Comparison of ENCODE assay signal across 21 mouse cellular contexts in genomic region chr19:46998168-46998870, GRCm38 (mm10). TPM values are rescaled to one million over a fixed set of nuclear protein-coding genes. Genes with fewer than 3 reads are reported as not detected.
DNase-seq lines count a peak whose midpoint lies in the region; ATAC-seq and TF ChIP-seq lines count a peak whose summit lies in the region.
"Had no signal": no experiment of that assay in that cellular context is flagged by ENCODE, and none has a peak within 500 bp of the region (broad histone marks: within the 10 kb centered on the region; RNA-seq: fewer than 3 reads in every experiment).

No protein-coding gene starts in this region.

- H3K4me3 ChIP-seq in forebrain, postnatal 0 days (ENCODE audit: low read depth, low read length) = no peak overlapping the region
- H3K4me3 ChIP-seq in forebrain, embryonic 14.5 days (ENCODE audit: low read depth, low read length) = no peak overlapping the region
- H3K4me3 ChIP-seq in liver, embryonic 12.5 days = no peak overlapping the region
- no peak overlapping the region for H3K4me3 ChIP-seq in liver, postnatal 0 days (ENCODE audit: low read depth, low read length)
- no peak overlapping the region for H3K4me3 ChIP-seq in liver, embryonic 15.5 days (replicated peaks)
- H3K4me3 ChIP-seq: embryonic facial prominence, embryonic 13.5 days; gastrocnemius, adult 2 months had no signal

- peak overlapping the region; percentile 57 for H3K27ac ChIP-seq in forebrain, postnatal 0 days (ENCODE audit: low read depth, low read length)
- H3K27ac ChIP-seq in forebrain, embryonic 14.5 days (ENCODE audit: low read depth, low read length) = no peak overlapping the region
- peak overlapping the region; percentile 64 for H3K27ac ChIP-seq in liver, embryonic 12.5 days
- no peak overlapping the region for H3K27ac ChIP-seq in liver, postnatal 0 days (ENCODE audit: low read depth)
- H3K27ac ChIP-seq in liver, embryonic 15.5 days (replicated peaks) = 0 out of 2 replicates have a peak overlapping the region, but pooled peaks have one; percentile 19
- H3K27ac ChIP-seq: embryonic facial prominence, embryonic 13.5 days; gastrocnemius, adult 2 months had no signal

- no peak overlapping the region for H3K4me2 ChIP-seq in forebrain, postnatal 0 days (ENCODE audit: low read depth)
- H3K4me2 ChIP-seq in forebrain, embryonic 14.5 days (ENCODE audit: low read length) = no peak overlapping the region
- peak overlapping the region; percentile 11; the same call in 1 of the 2 replicates for H3K4me2 ChIP-seq in liver, embryonic 12.5 days
- no peak overlapping the region for H3K4me2 ChIP-seq in liver, postnatal 0 days (ENCODE audit: low read depth, low read length)
- H3K4me2 ChIP-seq in liver, embryonic 15.5 days = no peak overlapping the region
- H3K4me2 ChIP-seq: embryonic facial prominence, embryonic 13.5 days; heart, embryonic 11.5 days had no signal

- DNase-seq in cerebellum, adult 18-20 months = peak; percentile 52 to 57
- DNase-seq in cerebellum, adult 11 months = no peak
- DNase-seq in forebrain, postnatal 0 days = peak; percentile 43
- DNase-seq in forebrain, embryonic 14.5 days (ENCODE audit: low spot score) = no peak
- no peak for DNase-seq in liver, postnatal 0 days
- DNase-seq: adrenal gland, postnatal 25 days; gastrocnemius, adult 2 months; heart, postnatal 10 days; kidney, adult 11 months; left cerebral cortex, postnatal 4 days; lung, postnatal 10 days; right cerebral cortex, postnatal 4 days had no signal

- no peak for TF ChIP-seq CTCF in forebrain, postnatal 0 days (IDR thresholded peaks at IDR 0.05; ENCODE audit: low read depth)
- no peak for TF ChIP-seq CTCF in liver, postnatal 0 days (IDR thresholded peaks at IDR 0.05; ENCODE audit: low read depth)

- ATAC-seq in forebrain, postnatal 0 days = peak; percentile 68
- ATAC-seq in forebrain, embryonic 14.5 days = no peak; the same call in 1 of the 2 replicates
- no peak for ATAC-seq in liver, embryonic 12.5 days
- ATAC-seq in liver, postnatal 0 days = no peak
- no peak for ATAC-seq in liver, embryonic 15.5 days (ENCODE audit: insufficient read depth)
- ATAC-seq in erythroblast, adult 5-6 weeks (replicated peaks; ENCODE audit: low FRiP score, poor library complexity, severe bottlenecking) = no peak
- ATAC-seq: CD4-positive, CD25-positive, alpha-beta regulatory T cell, adult 4 months had no signal

- no peaks in the 10 kb centered on the region for H3K9me3 ChIP-seq in forebrain, postnatal 0 days (ENCODE audit: low read length)
- no peaks in the 10 kb centered on the region for H3K9me3 ChIP-seq in forebrain, embryonic 14.5 days (replicated peaks; ENCODE audit: control insufficient read depth, low read length)
- no peaks in the 10 kb centered on the region for H3K9me3 ChIP-seq in liver, embryonic 12.5 days (replicated peaks)
- H3K9me3 ChIP-seq in liver, postnatal 0 days (ENCODE audit: low read length) = no peaks in the 10 kb centered on the region
- H3K9me3 ChIP-seq in liver, embryonic 15.5 days (replicated peaks) = no peaks in the 10 kb centered on the region
- H3K9me3 ChIP-seq: embryonic facial prominence, embryonic 13.5 days; G1E had no signal

- no peak for TF ChIP-seq EP300 in liver, postnatal 0 days (IDR thresholded peaks at IDR 0.05; ENCODE audit: low read depth)

- H3K27me3 ChIP-seq in forebrain, postnatal 0 days (ENCODE audit: insufficient read depth, low read length) = no peaks in the 10 kb centered on the region
- H3K27me3 ChIP-seq in forebrain, embryonic 14.5 days (replicated peaks; ENCODE audit: control insufficient read depth, insufficient read depth, low read length) = no peaks in the 10 kb centered on the region
- no peaks in the 10 kb centered on the region for H3K27me3 ChIP-seq in liver, embryonic 12.5 days (replicated peaks)
- H3K27me3 ChIP-seq in liver, postnatal 0 days (ENCODE audit: insufficient read depth, low read length) = no peaks in the 10 kb centered on the region
- no peaks in the 10 kb centered on the region for H3K27me3 ChIP-seq in liver, embryonic 15.5 days
- H3K27me3 ChIP-seq: embryonic facial prominence, embryonic 13.5 days had no signal

- H3K4me1 ChIP-seq in forebrain, postnatal 0 days (ENCODE audit: insufficient read depth) = no peaks in the 10 kb centered on the region
- no peaks in the 10 kb centered on the region for H3K4me1 ChIP-seq in forebrain, embryonic 14.5 days (ENCODE audit: control insufficient read depth, insufficient read depth, low read length)
- peaks cover 22% of the 10 kb centered on the region for H3K4me1 ChIP-seq in liver, embryonic 12.5 days
- H3K4me1 ChIP-seq in liver, postnatal 0 days (ENCODE audit: insufficient read depth) = no peaks in the 10 kb centered on the region
- peaks cover 17% of the 10 kb centered on the region for H3K4me1 ChIP-seq in liver, embryonic 15.5 days (replicated peaks)
- H3K4me1 ChIP-seq: embryonic facial prominence, embryonic 13.5 days had no signal

- H3K9ac ChIP-seq in forebrain, postnatal 0 days = no peak overlapping the region
- no peak overlapping the region for H3K9ac ChIP-seq in forebrain, embryonic 14.5 days (ENCODE audit: low read length)
- H3K9ac ChIP-seq in liver, embryonic 12.5 days = no peak overlapping the region
- no peak overlapping the region for H3K9ac ChIP-seq in liver, postnatal 0 days (replicated peaks)
- H3K9ac ChIP-seq in liver, embryonic 15.5 days = no peak overlapping the region
- H3K9ac ChIP-seq: embryonic facial prominence, embryonic 13.5 days had no signal

- WGBS in forebrain, postnatal 0 days = 65% methylated on average over 8 of the region's 8 CpGs
- 77% methylated on average over 8 of the region's 8 CpGs for WGBS in forebrain, embryonic 14.5 days
- 57% methylated on average over 8 of the region's 8 CpGs for WGBS in liver, embryonic 12.5 days (ENCODE audit: insufficient replicate concordance)
- 76% methylated on average over 8 of the region's 8 CpGs for WGBS in liver, postnatal 0 days (ENCODE audit: insufficient replicate concordance)
- WGBS in liver, embryonic 15.5 days (ENCODE audit: insufficient replicate concordance) = 47% methylated on average over 8 of the region's 8 CpGs

- H3K36me3 ChIP-seq in forebrain, postnatal 0 days (ENCODE audit: insufficient read depth) = no peaks in the 10 kb centered on the region
- no peaks in the 10 kb centered on the region for H3K36me3 ChIP-seq in forebrain, embryonic 14.5 days (ENCODE audit: control insufficient read depth, insufficient read depth, low read length)
- H3K36me3 ChIP-seq in liver, embryonic 12.5 days = no peaks in the 10 kb centered on the region
- no peaks in the 10 kb centered on the region for H3K36me3 ChIP-seq in liver, postnatal 0 days (replicated peaks; ENCODE audit: insufficient read depth, low read length)
- H3K36me3 ChIP-seq in liver, embryonic 15.5 days (replicated peaks) = no peaks in the 10 kb centered on the region
- H3K36me3 ChIP-seq: embryonic facial prominence, embryonic 13.5 days; G1E had no signal

RNA-seq across cellular contexts. Expression of gene Ina, which starts 16.2 kb away (rescaled TPM):
- 115 and 156 TPM in 2 replicates for total RNA-seq in forebrain, postnatal 0 days (2014; rRNA removed)
- 189 and 260 TPM in 2 replicates for polyA plus RNA-seq in forebrain, postnatal 0 days (2015; fragmentation: Nextera tagmentation; extraction: Ambion mirVana)
- 253 and 297 TPM in 2 replicates for polyA plus RNA-seq in forebrain, embryonic 14.5 days (2014; fragmentation: Nextera tagmentation; extraction: Ambion mirVana)
- polyA plus RNA-seq in liver, embryonic 12.5 days (2016; fragmentation: Nextera tagmentation; extraction: Ambion mirVana) = 0.11 and 0.12 TPM in 2 replicates
- polyA plus RNA-seq in liver, postnatal 0 days (2015; fragmentation: Nextera tagmentation; extraction: Ambion mirVana) = not detected in 2 replicates
- polyA plus RNA-seq in liver, embryonic 15.5 days (2015; fragmentation: Nextera tagmentation; extraction: Ambion mirVana) = 0.23 and 0.36 TPM in 2 replicates
- not detected in 2 replicates for total RNA-seq in erythroblast, adult 5-6 weeks (2015; ENCODE audit: low replicate concordance)
- not detected in 2 replicates for total RNA-seq in erythroblast, adult 5-6 weeks (2017; ENCODE audit: low replicate concordance)
- total RNA-seq: gastrocnemius, adult 2 months; granulocyte monocyte progenitor cell, adult 5-6 weeks; heart, postnatal 10 days; liver, adult 2 months had no signal
- polyA plus RNA-seq: CD4-positive, CD25-positive, alpha-beta regulatory T cell, adult 4 months; G1E; liver, adult 2 months had no signal

RNA-seq across cellular contexts. Expression of gene Nt5c2, which starts 16.6 kb away (rescaled TPM):
- 51.8 and 69.5 TPM in 2 replicates for total RNA-seq in forebrain, postnatal 0 days (2014; rRNA removed)
- polyA plus RNA-seq in forebrain, postnatal 0 days (2015; fragmentation: Nextera tagmentation; extraction: Ambion mirVana) = 74.1 and 80.4 TPM in 2 replicates
- polyA plus RNA-seq in forebrain, embryonic 14.5 days (2014; fragmentation: Nextera tagmentation; extraction: Ambion mirVana) = 84.2 and 86.2 TPM in 2 replicates
- polyA plus RNA-seq in liver, embryonic 12.5 days (2016; fragmentation: Nextera tagmentation; extraction: Ambion mirVana) = 67.1 and 78.5 TPM in 2 replicates
- polyA plus RNA-seq in liver, postnatal 0 days (2015; fragmentation: Nextera tagmentation; extraction: Ambion mirVana) = 30.2 and 36.1 TPM in 2 replicates
- polyA plus RNA-seq in liver, embryonic 15.5 days (2015; fragmentation: Nextera tagmentation; extraction: Ambion mirVana) = 42.7 and 44.4 TPM in 2 replicates
- 20.2 and 22.4 TPM in 2 replicates for total RNA-seq in erythroblast, adult 5-6 weeks (2015; ENCODE audit: low replicate concordance)
- 20.9 and 22.4 TPM in 2 replicates for total RNA-seq in erythroblast, adult 5-6 weeks (2017; ENCODE audit: low replicate concordance)

RNA-seq across cellular contexts. Expression of gene Pcgf6, which starts 52.4 kb away (rescaled TPM):
- total RNA-seq in forebrain, postnatal 0 days (2014; rRNA removed) = 29.9 and 33.3 TPM in 2 replicates
- polyA plus RNA-seq in forebrain, postnatal 0 days (2015; fragmentation: Nextera tagmentation; extraction: Ambion mirVana) = 13.7 and 20.9 TPM in 2 replicates
- 20.4 and 23.0 TPM in 2 replicates for polyA plus RNA-seq in forebrain, embryonic 14.5 days (2014; fragmentation: Nextera tagmentation; extraction: Ambion mirVana)
- 19.0 and 20.0 TPM in 2 replicates for polyA plus RNA-seq in liver, embryonic 12.5 days (2016; fragmentation: Nextera tagmentation; extraction: Ambion mirVana)
- 7.7 and 8.0 TPM in 2 replicates for polyA plus RNA-seq in liver, postnatal 0 days (2015; fragmentation: Nextera tagmentation; extraction: Ambion mirVana)
- polyA plus RNA-seq in liver, embryonic 15.5 days (2015; fragmentation: Nextera tagmentation; extraction: Ambion mirVana) = 6.5 and 7.3 TPM in 2 replicates
- 6.1 and 9.2 TPM in 2 replicates for total RNA-seq in erythroblast, adult 5-6 weeks (2015; ENCODE audit: low replicate concordance)
- total RNA-seq in erythroblast, adult 5-6 weeks (2017; ENCODE audit: low replicate concordance) = 1.9 and 2.5 TPM in 2 replicates

Comparison
In these comparisons a context has a peak if more than half of its experiments do, and no peak if none do; other contexts are left out.
1. DNase-seq: peak in cerebellum, adult 18-20 months (2 of 2) and forebrain, postnatal 0 days (single experiment); none in cerebellum, adult 11 months (single experiment), forebrain, embryonic 14.5 days (single experiment) and liver, postnatal 0 days (single experiment).
2. H3K27ac ChIP-seq: peak in forebrain, postnatal 0 days (single experiment), liver, embryonic 12.5 days (single experiment) and liver, embryonic 15.5 days (single experiment); none in forebrain, embryonic 14.5 days (single experiment) and liver, postnatal 0 days (single experiment).
3. RNA of gene Ina, which starts 16.2 kb away (polyA plus RNA-seq): 189 to 260 TPM in forebrain, postnatal 0 days and 253 to 297 TPM in forebrain, embryonic 14.5 days; 0.23 to 0.36 TPM in liver, embryonic 15.5 days, 0.11 to 0.12 TPM in liver, embryonic 12.5 days and not detected in liver, postnatal 0 days; every median in the first group is over 100 times any median in the second.